Mouse (Mus musculus) heart, adult 2 months (tissue): ENCODE measurements at regions not wholly inside any gene's neighbourhood (a gene's known extent, or its start where the extent isn't known, plus 50 kb on each side); places are given as distances from the start of the nearest gene placed in this dataset.

Source experiments
- CTCF ChIP-seq: fragments of 200-600 bp; IDR thresholded peaks from 2 replicates; pipeline ENCODE4 v1.8.1; 2022; ENCODE audit warnings: antibody characterized with exemption, mild to moderate bottlenecking, moderate library complexity
- POLR2A ChIP-seq: fragments of 200-500 bp; IDR thresholded peaks from 2 replicates; pipeline ENCODE4 v1.6.1; 2011; ENCODE audit warnings: mild to moderate bottlenecking, low read depth, low read length, control low read depth; ENCODE audit not compliant: insufficient read depth

GRCm38 (mm10) chr10:110542712-110543111, 86.7 kb upstream of the Nav3 start:
- TF ChIP-seq CTCF, result no peak
- TF ChIP-seq POLR2A, result no peak
